Mouse (Mus musculus) C2C12 (cell line): ENCODE measurements around the gene Cyp2j8.

ENCODE experiments used
- CTCF ChIP-seq: IDR thresholded peaks from one replicate; pipeline ENCODE4 v1.5.1; 2011; ENCODE audit not compliant: control insufficient read depth, insufficient read depth, insufficient read length
- MAX ChIP-seq: IDR thresholded peaks from one replicate; pipeline ENCODE4 v1.6.1; 2011; ENCODE audit warnings: mild to moderate bottlenecking, control low read depth
- USF1 ChIP-seq: IDR thresholded peaks from one replicate; pipeline ENCODE4 v1.6.1; 2011; ENCODE audit warnings: low read depth, mild to moderate bottlenecking, control low read depth, moderate library complexity

DNA sequence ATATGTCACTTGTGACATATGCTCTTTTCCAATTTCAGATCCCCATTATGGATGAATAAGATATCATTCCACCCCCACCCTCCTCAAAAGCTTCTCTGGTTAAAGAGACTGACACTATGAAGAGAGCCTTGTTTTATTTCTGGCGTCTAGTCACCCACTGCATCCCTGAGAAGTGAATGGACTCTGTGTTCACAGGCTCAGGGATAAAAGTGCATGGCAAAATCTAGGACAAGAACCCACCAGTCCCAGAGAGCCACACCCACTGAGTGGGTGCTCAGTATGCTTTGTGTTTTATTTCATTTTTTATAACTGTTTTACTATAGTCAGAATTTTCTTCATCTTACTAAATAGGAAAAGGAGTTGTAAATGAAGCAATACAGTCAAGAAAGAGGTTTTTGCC, 38.8 kb upstream of the Cyp2j8 start:
- TF ChIP-seq MAX (no peak), CTCF (no peak), USF1 (no peak)
